Mouse (Mus musculus) myocyte (in vitro differentiated cells): ENCODE results near the gene Ppara.

ENCODE experiments used
- E2F4 ChIP-seq: IDR thresholded peaks from one replicate; pipeline ENCODE4 v1.6.1; 2011; ENCODE audit warnings: mild to moderate bottlenecking, control low read depth, moderate library complexity; ENCODE audit not compliant: insufficient read depth
- MYOD1 ChIP-seq, 3 experiments: IDR thresholded peaks; one replicate each; pipeline ENCODE4 v1.6.1; 2011; ENCODE audit warnings: control low read depth in 2 of 3, low read depth in 2 of 3, mild to moderate bottlenecking in 2 of 3, moderate library complexity in 1 of 3; ENCODE audit not compliant: insufficient read length in 2 of 3, control insufficient read depth in 1 of 3
- MYOG ChIP-seq, 3 experiments: IDR thresholded peaks; one replicate each; pipeline ENCODE4 v1.6.1; 2011; ENCODE audit warnings: control low read depth in 2 of 3, low read depth in 2 of 3, mild to moderate bottlenecking in 2 of 3; ENCODE audit not compliant: insufficient read length in 2 of 3, control insufficient read depth in 1 of 3, insufficient read depth in 1 of 3
- POLR2A ChIP-seq: IDR thresholded peaks from one replicate; pipeline ENCODE4 v1.6.1; 2011; ENCODE audit warnings: low read depth, mild to moderate bottlenecking, control low read depth, moderate library complexity; ENCODE audit not compliant: insufficient read length
- REST ChIP-seq: IDR thresholded peaks from one replicate; pipeline ENCODE4 v1.6.1; 2011; ENCODE audit warnings: mild to moderate bottlenecking, control low read depth, moderate library complexity; ENCODE audit not compliant: insufficient read depth, insufficient read length
- TCF12 ChIP-seq: IDR thresholded peaks from one replicate; pipeline ENCODE4 v1.6.1; 2011; ENCODE audit warnings: mild to moderate bottlenecking, control low read depth; ENCODE audit not compliant: poor library complexity, insufficient read depth, severe bottlenecking
- USF1 ChIP-seq: IDR thresholded peaks from one replicate; pipeline ENCODE4 v1.6.1; 2011; ENCODE audit warnings: low read depth, mild to moderate bottlenecking, control low read depth, moderate library complexity

- TF ChIP-seq POLR2A (no peak), MYOD1 (IDR thresholded peaks at IDR 0.05; ENCODE audit: control insufficient read depth in 1 of 3, insufficient read length in 2 of 3, low read depth in 2 of 3) (no peak), MYOG (IDR thresholded peaks at IDR 0.05; ENCODE audit: control insufficient read depth in 1 of 3, insufficient read depth in 1 of 3, insufficient read length in 2 of 3, low read depth in 2 of 3) (no peak), REST (no peak), TCF12 (no peak), USF1 (no peak), E2F4 (no peak)
These were observed 17.9 kb downstream of the Ppara start for GRCm38 (mm10) chr15:85752655-85753054.
